Mouse (Mus musculus): ENCODE results near the gene Golga2. TPM values are rescaled to one million over a fixed set of nuclear protein-coding genes. Genes with fewer than 3 reads are reported as not detected.
A peak's percentile ranks its signal among the peaks of the same experiment; 100 is the strongest.

Gene Golga2
- total RNA-seq (2021) = 65.1 and 87.7 TPM in 2 replicates
- long read RNA-seq, full-length matches to known transcripts = 29 of 48 reads
- long read RNA-seq, partial matches to known transcripts = 5 of 48 reads
- long read RNA-seq, other reads (novel, unspliced or antisense) = 14 of 48 reads

DNA sequence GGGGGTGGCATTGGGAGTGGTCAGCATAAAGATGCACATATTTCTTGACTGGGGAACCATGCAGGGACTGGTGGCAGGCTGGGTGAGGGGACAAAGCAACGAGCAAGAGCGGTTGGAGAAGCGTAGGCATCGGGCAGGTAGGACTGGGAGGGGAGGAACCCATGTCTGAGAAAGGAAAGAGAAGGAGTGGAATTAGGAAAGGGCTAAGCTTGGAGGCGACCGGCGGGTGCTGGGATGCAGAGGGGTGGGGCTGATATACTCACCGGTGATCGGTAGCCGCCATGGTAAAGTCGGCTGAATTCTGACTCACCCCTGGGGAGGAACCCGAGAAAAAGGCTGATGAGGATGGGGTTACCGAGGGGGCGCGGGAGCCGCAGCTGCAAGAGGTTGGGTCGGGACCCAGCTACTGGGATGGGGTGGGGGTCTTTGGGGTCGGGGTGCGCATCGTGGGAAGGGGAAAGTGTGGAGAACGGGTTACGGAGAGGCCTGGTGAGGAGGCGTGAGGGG lies at the start of gene Golga2:
Gene Golga2, plus strand, starts transcription at position 51 of the 507 bp plus-strand sequence.
- peak; percentile 28 for DNase-seq

DNA sequence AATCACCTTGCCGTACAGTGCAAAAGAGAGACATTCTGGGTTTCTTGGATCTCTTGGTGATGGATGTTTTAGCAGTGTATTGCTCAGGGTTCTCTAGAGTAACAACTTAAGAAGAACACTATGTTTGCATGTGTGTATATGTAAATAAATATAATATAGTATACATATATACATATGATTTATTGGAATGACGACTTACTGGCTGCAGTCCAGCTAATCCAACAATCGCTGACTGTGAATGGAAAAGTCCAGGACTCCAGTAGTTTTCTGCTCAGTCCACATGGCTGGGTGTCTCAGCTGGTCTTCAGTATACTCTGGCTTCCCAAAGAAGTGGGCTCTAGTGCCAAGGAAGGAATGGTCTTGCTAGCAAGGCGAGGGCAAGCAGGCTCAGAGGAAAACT lies 49.6 kb upstream of the Golga2 start:
- no peak for DNase-seq

DNA sequence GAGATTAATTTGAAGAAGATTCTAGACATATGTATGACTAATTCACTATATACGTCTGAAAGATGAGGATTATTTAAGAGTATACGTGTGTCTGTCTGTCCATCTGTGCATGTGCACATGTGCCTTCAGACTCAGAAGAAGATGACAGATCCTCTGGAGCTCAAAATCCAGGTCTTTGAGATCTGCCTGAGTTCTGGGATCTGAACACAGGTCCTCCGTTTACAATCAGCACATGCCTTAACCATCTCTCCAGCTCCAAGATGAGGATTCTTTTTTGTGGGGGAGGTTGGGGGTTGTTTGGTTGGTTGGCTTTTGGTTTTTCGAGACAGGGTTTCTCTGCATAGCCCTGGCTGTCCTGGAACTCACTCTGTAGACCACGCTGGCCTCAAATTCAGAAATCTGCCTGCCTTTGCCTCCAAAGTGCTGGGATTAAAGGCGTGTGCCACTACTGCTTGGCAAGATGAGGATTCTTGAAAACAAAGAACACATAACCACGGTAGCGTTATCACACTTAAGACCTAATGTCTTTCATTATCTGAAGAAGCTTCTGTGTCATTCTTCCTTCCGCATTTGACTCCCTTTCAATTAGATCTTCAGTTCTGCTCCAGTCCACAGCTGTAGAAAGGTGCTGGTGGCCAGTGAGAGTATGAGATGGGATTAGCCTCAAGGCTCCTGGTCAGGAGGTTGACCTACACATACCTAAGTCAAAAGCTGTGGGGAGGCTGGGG lies 48.3 kb upstream of the Golga2 start:
- DNase-seq = no peak

DNA sequence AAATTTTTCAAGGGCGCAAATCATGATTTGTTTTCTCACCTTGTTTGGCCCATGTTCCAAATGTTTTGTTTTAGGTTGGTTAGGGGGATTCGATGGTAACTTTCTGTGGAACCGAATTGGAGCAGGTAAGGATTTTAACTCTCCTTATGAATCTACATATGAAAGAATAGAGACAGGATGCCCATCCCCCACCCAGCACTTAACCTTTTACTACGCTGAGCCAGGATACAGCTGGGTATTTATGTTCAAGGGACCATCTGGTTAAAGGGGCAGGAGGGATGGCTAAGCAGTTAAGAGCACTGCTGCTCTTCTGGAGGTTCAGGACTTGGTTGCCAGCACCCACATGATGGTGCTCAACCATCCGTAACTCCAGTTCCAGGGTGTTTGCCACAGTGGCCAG lies 46.6 kb upstream of the Golga2 start:
- no peak for DNase-seq

DNA sequence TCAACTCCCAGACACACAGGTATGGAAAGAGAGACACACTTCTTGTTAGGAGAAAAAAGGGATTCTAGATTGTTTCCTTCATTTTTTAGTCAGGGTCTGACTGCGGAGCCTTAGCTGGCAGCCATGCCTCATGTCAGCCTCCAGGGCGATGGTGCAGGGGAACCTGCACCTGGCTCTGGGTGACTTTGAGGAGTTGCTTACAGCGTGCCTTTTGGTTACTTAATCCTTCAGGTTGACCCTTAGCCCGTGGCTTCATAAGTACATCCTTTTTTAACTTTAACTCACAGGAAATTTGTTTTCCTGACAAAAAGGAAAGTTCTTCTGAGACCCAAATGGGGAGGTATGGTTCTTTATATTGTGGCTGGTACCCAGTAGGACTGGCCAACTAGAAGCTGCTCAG lies 44.2 kb upstream of the Golga2 start:
- no peak for DNase-seq

DNA sequence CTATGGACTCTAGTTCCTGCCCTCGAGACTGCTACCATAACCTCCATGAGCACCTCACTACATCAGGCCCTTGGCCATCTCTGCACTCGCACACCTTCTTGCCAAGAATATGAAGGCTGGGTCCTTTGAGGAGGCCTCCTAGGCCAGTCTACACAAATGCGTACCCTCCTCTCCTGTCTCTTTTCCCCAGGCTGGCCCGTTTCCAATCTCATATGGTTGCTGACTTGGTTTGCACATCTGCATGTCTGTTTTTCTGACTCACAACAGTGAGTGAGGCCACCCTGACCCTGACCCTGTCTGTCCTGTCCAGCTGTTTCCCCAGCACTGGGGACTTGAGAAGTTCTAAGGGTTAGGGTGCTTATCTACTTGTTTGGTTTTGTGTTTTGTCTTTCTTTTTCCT lies 40.4 kb upstream of the Golga2 start:
- peak; percentile 36 for DNase-seq

DNA sequence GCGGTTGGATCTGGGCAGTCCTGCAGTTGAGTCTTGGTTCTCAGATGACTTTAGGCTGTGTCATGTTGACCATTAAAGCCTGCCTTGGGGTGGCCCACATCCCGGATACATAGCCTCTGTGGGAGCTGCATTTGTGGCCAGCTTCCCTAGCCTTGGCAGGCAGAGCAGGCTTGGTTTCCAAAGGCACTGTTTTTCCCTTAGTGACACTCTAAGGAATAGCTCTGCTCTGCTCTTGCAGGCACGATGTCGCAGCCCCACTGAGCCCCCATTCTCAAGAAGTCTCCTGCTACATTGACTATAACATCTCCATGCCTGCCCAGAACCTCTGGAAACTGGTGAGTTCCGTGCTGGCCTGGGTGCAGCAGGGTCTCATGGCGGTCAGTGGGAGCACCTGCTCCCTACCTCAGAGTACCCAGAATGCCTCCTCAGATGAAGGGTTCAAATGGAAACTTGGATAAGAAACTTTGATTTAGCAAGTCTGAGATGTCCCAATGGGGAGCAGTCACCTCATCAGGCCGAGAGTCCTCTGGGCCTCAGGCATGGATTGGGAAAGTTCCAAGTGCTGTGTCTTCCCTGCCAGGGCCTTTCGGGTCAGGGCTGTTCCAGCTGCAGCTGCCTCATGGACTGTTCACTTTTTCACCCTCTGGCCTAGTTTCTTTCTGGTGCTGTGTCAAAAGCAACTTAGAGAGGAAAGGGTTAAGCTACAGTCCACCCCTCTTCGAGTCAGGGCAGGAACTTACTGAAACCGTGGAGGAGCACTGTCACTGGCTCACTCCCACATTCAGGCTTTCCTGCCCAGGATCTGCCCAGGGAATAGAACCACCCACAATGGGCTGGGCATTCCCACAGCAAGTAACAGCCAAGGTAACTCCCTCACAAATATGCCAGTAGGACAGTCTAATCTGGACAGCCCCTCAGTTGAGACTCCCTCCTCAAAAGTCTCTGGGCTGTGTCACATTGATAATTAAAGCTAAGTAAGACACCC lies 38.5 kb upstream of the Golga2 start:
- DNase-seq = peak; percentile 43

DNA sequence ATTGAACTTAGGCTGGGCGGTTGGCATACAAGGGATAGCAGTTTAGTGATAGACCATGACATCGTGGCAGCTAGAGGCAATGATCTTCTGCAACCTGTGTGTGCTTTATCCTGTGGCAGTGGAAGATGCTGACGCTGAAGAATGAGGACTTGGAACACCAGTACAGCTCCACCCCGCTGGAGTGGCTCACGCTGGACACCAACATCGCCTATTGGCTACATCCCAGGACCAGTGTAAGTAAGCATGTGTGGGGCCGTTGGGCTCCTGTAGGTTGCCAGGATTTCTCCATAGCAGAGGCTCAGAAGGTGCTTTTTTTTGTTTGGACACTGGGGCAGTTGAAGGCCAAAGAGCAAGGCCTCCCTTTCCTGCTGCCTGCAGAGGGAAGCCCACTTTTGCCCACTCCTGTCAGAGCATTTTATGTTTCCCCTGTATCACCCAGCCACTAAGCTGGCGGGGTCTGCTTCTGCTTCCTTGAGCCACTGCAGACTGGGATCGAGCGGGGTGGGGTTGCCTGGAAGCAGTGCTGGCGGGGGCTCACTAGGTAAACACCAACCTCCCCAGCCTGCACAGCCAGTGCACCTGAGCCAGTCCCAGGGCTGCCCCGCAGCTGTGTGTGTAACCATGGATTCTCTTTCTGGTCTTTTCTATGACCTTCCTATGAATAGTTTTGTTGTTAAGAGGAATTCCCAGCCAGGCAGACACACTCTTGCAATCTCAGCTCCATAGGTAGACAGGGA lies 35.2 kb upstream of the Golga2 start:
- peak; percentile 33 for DNase-seq

DNA sequence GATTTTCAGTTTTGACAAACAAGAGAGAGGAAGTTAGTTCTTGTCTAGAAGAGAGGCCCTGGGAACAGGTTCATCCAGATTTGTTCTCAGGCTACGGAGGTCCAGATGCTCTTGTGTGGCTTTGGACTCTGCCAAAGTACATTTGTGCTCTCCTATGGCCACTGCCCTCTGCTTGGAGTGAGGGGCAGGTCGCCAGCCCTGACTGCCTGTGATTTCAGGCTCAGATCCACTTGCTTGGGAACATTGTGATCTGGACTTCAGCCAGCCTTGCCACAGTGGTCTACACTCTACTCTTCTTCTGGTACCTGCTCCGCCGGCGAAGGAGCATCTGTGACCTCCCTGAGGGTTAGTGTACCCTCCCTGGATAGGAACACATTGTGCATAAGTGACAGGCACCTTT lies 34.5 kb upstream of the Golga2 start:
- DNase-seq = no peak

DNA sequence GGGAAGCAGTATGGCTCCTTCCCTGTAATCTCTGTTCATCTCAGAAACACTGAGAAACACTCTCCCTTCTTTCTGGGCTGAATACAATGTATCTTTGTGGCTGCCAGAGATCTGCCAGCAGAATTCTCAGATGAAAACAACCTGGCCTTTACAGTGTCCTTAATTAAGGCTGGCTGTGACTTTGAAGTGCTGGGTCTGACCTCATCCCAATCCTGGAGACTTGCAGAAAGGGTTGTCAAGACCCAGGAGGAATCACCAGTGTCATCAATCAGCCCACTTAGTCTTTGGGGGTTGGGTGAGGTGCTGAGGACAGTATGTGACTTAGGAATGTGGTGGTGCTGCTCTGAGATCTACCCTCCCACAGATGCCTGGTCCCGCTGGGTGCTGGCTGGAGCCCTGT lies 33.8 kb upstream of the Golga2 start:
- no peak for DNase-seq

DNA sequence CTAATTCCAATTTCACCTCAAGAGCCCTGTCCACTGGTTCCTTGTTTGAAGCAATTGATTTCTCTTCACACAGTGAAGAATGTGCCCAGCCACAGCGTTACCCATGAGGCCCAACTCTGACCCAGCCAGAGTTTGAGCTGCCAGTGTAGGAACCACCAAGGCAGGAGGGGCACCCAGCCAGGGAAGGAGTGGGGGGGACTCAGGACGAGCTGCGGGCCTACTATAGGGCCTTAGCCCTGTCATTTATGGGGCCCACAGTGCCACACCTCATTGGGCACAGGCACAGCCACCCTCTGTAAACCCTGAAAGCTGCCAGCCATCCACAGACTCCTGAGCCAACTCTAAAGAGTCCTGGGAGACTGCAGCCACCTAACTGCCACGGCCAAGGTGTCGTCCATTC lies 32.6 kb upstream of the Golga2 start:
- DNase-seq = no peak

DNA sequence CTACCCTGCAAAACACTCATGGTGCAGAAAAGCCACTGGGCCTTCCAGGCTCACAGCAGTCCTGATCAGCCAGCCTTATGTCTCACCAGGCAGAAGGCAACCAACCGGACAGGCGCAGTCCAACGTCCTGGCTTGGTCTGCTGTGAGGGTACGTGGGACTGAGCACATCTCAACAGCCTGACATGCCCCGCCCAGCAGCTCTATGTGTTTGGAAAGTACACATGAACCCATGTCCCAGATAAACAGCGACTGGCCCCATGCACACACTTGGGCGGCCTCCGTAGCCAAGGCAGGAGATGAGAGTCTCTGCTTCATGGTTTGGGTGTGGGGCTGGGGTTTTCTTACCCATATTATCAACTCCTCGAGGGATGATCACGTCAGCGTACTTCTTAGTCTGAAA lies 30.9 kb upstream of the Golga2 start:
- DNase-seq = no peak

DNA sequence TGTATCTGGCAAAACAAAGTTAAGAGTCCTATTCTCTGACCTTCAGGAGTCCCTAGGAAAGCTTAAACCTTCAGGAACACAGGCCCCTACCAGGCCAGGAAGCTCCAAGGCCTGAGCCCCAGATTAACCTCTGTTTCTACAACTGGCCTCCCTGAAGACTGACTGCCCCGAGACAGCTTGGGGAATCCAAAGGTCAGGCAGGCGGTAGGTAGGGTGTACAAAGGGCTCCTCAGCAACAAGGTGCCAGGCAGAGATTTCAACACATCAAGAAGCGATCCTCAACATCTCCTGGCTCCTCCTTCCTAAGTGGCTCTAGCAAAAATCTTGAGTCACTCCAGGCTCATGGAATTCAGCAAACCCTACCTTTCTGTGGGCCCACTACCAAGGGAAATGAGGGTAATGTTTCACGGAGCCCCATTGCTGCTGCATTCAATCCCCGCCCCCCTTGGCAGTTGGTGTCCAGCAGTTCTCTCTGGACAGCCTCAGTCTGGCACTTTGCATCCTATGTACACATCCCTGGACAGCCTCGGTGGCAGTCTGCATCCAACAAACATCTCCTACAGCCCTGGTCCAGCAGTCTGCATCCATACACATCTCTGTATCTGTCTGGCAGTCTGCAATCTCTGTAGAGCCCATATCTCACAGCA lies 28.2 kb upstream of the Golga2 start:
- no peak for DNase-seq

DNA sequence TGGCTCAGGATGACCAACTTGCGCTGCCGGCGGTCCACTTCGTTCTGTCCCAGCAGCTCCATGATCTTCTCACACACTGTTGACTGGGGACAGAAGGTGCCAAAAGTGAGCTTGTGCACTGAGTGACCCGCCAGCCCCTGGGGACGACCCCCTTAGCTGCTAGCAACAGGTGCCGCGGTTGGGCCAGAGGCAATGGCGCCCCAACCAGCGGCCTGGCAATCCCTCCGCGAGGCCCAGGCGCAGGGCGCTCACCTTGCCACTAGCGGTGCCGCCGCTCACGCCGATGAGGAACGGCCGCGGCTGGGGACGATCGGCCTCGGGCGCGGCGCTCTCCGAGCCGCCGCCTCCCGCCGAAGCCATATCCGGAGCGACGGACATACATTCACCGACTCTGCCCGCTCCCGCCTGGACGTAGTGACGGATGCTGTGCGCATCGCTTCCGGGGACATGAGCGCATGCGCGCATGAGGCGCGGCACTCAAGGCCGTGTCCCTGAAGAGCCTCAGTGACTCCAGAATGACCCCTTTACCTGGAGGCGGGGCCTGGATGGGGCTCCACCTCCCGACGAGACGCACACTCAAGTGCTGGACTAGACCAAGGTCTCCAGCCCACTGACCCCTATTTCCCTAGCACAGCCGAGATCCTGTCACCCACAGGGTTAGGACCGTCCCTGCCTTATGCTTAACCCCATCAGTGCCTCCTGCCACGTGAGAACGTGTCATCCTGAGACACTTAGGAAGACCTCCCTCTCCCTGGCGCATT lies 27.3 kb upstream of the Golga2 start, which contains the start of gene Uck1:
Gene Uck1, minus strand, starts transcription at position 503 of the 761 bp plus-strand sequence.
- peak; percentile 92 for DNase-seq

DNA sequence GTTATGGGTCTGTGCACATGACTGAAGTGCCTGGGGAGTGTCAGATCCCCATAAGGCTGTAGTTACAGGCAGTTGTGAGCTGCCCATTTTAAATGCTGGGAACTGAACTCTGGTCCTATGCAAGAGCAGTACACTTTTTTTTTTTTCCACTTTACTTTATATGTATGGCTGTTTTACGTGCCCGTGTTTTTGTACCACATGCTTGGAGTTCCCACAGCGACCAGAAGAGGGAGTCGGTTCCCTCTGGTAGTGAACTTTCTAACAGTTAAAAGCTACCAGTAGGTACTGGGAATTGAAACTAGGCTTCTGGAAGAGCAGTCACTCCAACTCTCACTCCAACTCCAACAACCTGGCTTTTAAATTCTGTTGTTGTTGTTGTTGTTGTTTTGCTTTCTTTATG lies 26.5 kb upstream of the Golga2 start:
- no peak for DNase-seq

DNA sequence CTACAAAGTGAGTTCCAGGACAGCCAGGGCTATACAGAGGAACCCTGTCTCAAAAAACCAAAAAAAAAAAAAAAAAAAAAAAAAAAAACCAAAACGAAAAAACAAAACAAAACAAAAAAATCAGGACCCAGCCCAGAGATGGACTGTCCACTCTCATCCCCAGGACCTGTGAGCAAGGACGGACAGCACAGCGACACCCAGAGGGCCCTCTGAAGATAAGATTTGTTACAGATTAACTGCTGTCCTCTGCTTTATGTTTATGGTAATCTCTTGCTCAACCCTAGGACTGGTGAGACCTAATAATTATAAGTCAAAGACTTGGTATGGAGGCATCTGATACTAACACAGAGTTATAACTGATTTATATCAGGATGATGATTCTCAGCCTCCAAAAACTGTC lies 11.4 kb upstream of the Golga2 start:
- DNase-seq = no peak

DNA sequence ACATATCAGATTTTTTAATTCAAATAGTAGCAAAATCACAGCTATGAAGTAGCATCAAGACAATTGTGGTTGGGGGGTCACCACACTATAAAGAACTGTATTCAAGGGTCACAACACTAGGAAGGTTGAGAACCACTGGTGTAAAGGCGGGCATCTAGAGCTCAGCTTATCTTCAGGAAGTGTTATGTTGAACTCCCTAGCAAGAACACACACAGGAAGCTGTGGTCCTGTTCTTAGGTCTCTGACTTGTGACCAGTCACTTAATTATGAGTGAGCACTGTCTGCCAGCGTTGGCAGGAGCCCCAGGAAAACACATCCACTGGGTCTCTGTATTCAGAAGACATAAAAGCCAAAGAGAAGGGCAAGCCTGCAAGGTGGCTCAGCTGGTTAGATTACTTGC lies 4.9 kb upstream of the Golga2 start:
- no peak for DNase-seq

DNA sequence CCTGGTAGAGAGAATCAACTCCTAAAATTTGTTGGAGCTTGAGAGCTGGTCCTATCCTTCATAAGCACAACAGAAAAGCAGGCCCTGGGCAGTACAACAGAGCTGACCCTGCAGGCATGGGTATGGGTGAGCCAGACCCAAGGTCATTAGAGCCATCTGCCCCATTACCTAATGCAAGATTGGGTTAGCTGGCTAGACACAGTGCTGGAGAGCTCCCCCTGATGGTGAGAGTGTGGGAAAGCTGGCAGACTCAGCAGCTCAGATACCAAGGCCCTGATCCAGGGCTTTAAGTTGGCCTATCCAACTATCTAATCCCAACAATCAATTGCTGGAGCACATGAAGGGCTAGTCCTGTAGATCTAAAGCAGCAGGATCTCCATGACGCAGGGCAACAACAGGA lies 4.5 kb upstream of the Golga2 start:
- DNase-seq = peak; percentile 59

DNA sequence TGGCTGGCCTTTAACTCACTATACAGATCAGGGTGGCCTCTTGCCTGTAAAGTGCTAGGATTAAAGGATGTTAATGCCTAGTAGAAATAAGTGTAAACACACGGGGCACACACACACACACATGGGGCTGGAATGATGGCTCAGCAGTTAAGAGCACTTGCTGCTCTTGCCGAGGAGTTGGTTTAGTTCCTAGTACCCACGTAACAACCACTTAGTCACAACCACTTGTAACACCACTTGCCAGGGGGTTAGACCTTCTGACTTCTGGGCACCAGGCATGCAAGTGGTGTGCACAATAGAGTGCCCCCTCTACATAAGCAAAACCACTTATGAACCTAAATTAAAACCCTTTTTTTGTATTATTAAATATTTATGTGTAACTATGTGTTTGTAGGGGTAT lies 3.2 kb upstream of the Golga2 start:
- DNase-seq = no peak

DNA sequence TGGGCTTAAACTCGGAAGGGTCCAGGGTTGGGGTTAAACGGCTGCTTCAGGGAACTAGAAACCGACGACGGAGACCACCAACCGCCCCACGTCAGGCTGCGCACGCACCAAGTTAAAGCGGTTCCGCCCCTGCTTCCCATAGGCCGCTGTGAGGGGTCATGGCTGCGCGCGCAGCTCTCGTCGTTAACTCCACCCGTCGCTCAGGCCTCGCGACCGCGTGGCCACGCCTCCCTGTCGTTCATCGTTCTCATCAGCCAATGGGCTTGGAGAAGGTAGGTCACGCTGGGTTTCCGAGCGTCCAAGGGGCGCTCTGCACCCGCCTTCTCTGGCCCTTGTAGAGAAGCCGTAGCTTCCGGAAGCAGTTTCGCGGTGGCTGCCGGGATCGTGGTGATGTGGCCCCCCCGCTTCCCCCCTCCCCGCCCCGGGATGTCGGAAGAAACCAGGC lies 761 bp downstream of the Golga2 start, which contains the start of gene Swi5:
Gene Swi5, minus strand, starts transcription at position 153 of the 445 bp plus-strand sequence.
- peak; percentile 99 for DNase-seq

Measured in adrenal gland, postnatal 25 days (tissue).